9 mouse cellular contexts compared by ENCODE assay signal in genomic region chr7:47132180-47132930, GRCm38 (mm10). TPM values are rescaled to one million over a fixed set of nuclear protein-coding genes. Genes with fewer than 3 reads are reported as not detected.
DNase-seq lines count a peak whose midpoint lies in the region; ATAC-seq lines count a peak whose summit lies in the region.
"Had no signal": no experiment of that assay in that cellular context is flagged by ENCODE, and none has a peak within 500 bp of the region (broad histone marks: within the 10 kb centered on the region; RNA-seq: fewer than 3 reads in every experiment).

No protein-coding gene starts in this region.

- no peaks in the 10 kb centered on the region for H3K36me3 ChIP-seq in heart, embryonic 13.5 days
- no peaks in the 10 kb centered on the region for H3K36me3 ChIP-seq in forebrain, embryonic 12.5 days (replicated peaks)
- no peaks in the 10 kb centered on the region for H3K36me3 ChIP-seq in intestine, embryonic 16.5 days (ENCODE audit: control insufficient read depth, insufficient read depth, low read length)
- H3K36me3 ChIP-seq in limb, embryonic 15.5 days = no peaks in the 10 kb centered on the region

- no peak for DNase-seq in heart, postnatal 25 days (ENCODE audit: low spot score)
- peak; percentile 74 for DNase-seq in retina, embryonic 14.5 days (ENCODE audit: low spot score)
- no peak for DNase-seq in adipocyte (ENCODE audit: low spot score)

- peak overlapping the region; percentile 74 for H3K9ac ChIP-seq in heart, embryonic 13.5 days
- peak overlapping the region; percentile 78 for H3K9ac ChIP-seq in forebrain, embryonic 12.5 days
- H3K9ac ChIP-seq in intestine, embryonic 16.5 days (ENCODE audit: low read depth, low read length) = peak overlapping the region; percentile 58
- peak overlapping the region; percentile 37; the same call in 1 of the 2 replicates for H3K9ac ChIP-seq in limb, embryonic 15.5 days

- peak; percentile 38; the same call in 1 of the 2 replicates for ATAC-seq in heart, embryonic 13.5 days (ENCODE audit: extremely low read depth, insufficient number of reproducible peaks, low FRiP score, low TSS enrichment)
- peak; percentile 26; the same call in 1 of the 2 replicates for ATAC-seq in cerebellum, adult (ENCODE audit: insufficient number of reproducible peaks, low FRiP score, low TSS enrichment)
- ATAC-seq in forebrain, embryonic 12.5 days (ENCODE audit: low FRiP score) = peak; percentile 90
- ATAC-seq in intestine, embryonic 16.5 days = peak; percentile 67
- no peak for ATAC-seq in limb, embryonic 15.5 days (ENCODE audit: insufficient number of reproducible peaks, low FRiP score, low TSS enrichment, low read depth)

- H3K4me3 ChIP-seq in heart, embryonic 13.5 days = peak overlapping the region; percentile 69
- H3K4me3 ChIP-seq in forebrain, embryonic 12.5 days (replicated peaks) = peak overlapping the region; percentile 71
- H3K4me3 ChIP-seq in intestine, embryonic 16.5 days (ENCODE audit: low read length) = peak overlapping the region; percentile 65
- H3K4me3 ChIP-seq in limb, embryonic 15.5 days = peak overlapping the region; percentile 52

- under 1% methylated on average over 62 of the region's 65 CpGs for WGBS in heart, embryonic 13.5 days
- under 1% methylated on average over 63 of the region's 65 CpGs for WGBS in forebrain, embryonic 12.5 days
- under 1% methylated on average over 65 of the region's 65 CpGs for WGBS in intestine, embryonic 16.5 days
- under 1% methylated on average over 65 of the region's 65 CpGs for WGBS in limb, embryonic 15.5 days

- no peak overlapping the region for H3K27ac ChIP-seq in heart, embryonic 13.5 days (replicated peaks)
- H3K27ac ChIP-seq in forebrain, embryonic 12.5 days = peak overlapping the region; percentile 83
- no peak overlapping the region for H3K27ac ChIP-seq in intestine, embryonic 16.5 days (ENCODE audit: low read length)
- H3K27ac ChIP-seq in limb, embryonic 15.5 days = no peak overlapping the region

- no peaks in the 10 kb centered on the region for H3K9me3 ChIP-seq in heart, embryonic 13.5 days
- H3K9me3 ChIP-seq in forebrain, embryonic 12.5 days = no peaks in the 10 kb centered on the region
- H3K9me3 ChIP-seq in intestine, embryonic 16.5 days (ENCODE audit: control insufficient read depth, low read length) = no peaks in the 10 kb centered on the region
- H3K9me3 ChIP-seq in limb, embryonic 15.5 days = no peaks in the 10 kb centered on the region

- H3K27me3 ChIP-seq in heart, embryonic 13.5 days (replicated peaks) = peaks cover 88% of the 10 kb centered on the region
- H3K27me3 ChIP-seq in forebrain, embryonic 12.5 days = peaks cover 64% of the 10 kb centered on the region
- peaks cover 46% of the 10 kb centered on the region for H3K27me3 ChIP-seq in intestine, embryonic 16.5 days (replicated peaks; ENCODE audit: control insufficient read depth, insufficient read depth, low read length)
- H3K27me3 ChIP-seq in limb, embryonic 15.5 days = peaks cover 67% of the 10 kb centered on the region

- intact Hi-C loops in heart, postnatal 25 days (cut with DNase I) = no loop called here

- H3K4me1 ChIP-seq in heart, embryonic 13.5 days = peaks cover 17% of the 10 kb centered on the region
- peaks cover 10% of the 10 kb centered on the region for H3K4me1 ChIP-seq in forebrain, embryonic 12.5 days
- peaks cover 12% of the 10 kb centered on the region; the same call in 1 of the 2 replicates for H3K4me1 ChIP-seq in intestine, embryonic 16.5 days (ENCODE audit: control insufficient read depth, insufficient read depth, low read length)
- peaks cover 19% of the 10 kb centered on the region for H3K4me1 ChIP-seq in limb, embryonic 15.5 days

- H3K4me2 ChIP-seq in heart, embryonic 13.5 days = peak overlapping the region; percentile 100
- peak overlapping the region; percentile 86 for H3K4me2 ChIP-seq in forebrain, embryonic 12.5 days
- H3K4me2 ChIP-seq in intestine, embryonic 16.5 days (ENCODE audit: low read depth, low read length) = peak overlapping the region; percentile 98
- H3K4me2 ChIP-seq in limb, embryonic 15.5 days = peak overlapping the region; percentile 99

RNA-seq across cellular contexts. Expression of gene Ptpn5, which starts 1.1 kb away (rescaled TPM):
- 0.12 and 0.29 TPM in 2 replicates for polyA plus RNA-seq in heart, embryonic 13.5 days (2015; fragmentation: Nextera tagmentation; extraction: Ambion mirVana)
- not detected for total RNA-seq in heart, postnatal 25 days (2021)
- polyA plus RNA-seq in forebrain, embryonic 12.5 days (2016; fragmentation: Nextera tagmentation; extraction: Ambion mirVana) = 30.6 and 34.5 TPM in 2 replicates
- polyA plus RNA-seq in intestine, embryonic 16.5 days (2015; fragmentation: Nextera tagmentation; extraction: Ambion mirVana) = 1.1 and 1.3 TPM in 2 replicates
- polyA plus RNA-seq in limb, embryonic 15.5 days (2015; fragmentation: Nextera tagmentation; extraction: Ambion mirVana) = 0.09 and 0.50 TPM in 2 replicates
- total RNA-seq: MEL had no signal

Comparison
In these comparisons a context has a peak if more than half of its experiments do, and no peak if none do; other contexts are left out.
1. RNA of gene Ptpn5, which starts 1.1 kb away (polyA plus RNA-seq): 30.6 to 34.5 TPM in forebrain, embryonic 12.5 days; 1.1 to 1.3 TPM in intestine, embryonic 16.5 days, 0.09 to 0.50 TPM in limb, embryonic 15.5 days and 0.12 to 0.29 TPM in heart, embryonic 13.5 days; every median in the first group is over 10 times any median in the second.
2. Peak in every context shown above with its lines, with median percentiles within 50 percentile points of each other: H3K4me2 ChIP-seq, H3K4me3 ChIP-seq and H3K9ac ChIP-seq.